Comparison of ENCODE assay signal across 8 mouse cellular contexts in the genomic region with DNA sequence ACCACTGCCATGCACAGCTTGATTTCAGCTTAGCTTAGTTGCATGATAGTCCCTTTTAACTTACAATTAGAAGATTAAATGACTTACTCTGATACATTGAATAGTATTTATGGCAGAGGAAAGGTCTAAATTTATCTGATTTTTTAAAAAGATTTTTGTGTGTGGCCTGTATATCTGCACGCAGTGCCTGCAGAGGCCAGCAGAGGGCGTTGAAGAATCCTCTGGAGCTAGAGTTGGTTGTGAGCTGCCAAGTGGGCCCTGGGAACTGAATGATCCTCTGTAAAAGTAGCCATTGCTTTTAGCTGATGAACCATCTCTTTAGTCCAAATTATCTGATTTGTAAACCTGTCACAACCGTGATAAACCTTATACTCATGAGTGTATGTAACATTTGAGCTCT. TPM values are rescaled to one million over a fixed set of nuclear protein-coding genes. Genes with fewer than 3 reads are reported as not detected.
DNase-seq lines count a peak whose midpoint lies in the region; ATAC-seq lines count a peak whose summit lies in the region.

No protein-coding gene starts in this region.

- no peaks in the 10 kb centered on the region for H3K27me3 ChIP-seq in forebrain, embryonic 14.5 days (replicated peaks; ENCODE audit: control insufficient read depth, insufficient read depth, low read length)
- H3K27me3 ChIP-seq in forebrain, embryonic 13.5 days = no peaks in the 10 kb centered on the region
- H3K27me3 ChIP-seq in midbrain, embryonic 14.5 days (ENCODE audit: control insufficient read depth, insufficient read depth, low read length) = no peaks in the 10 kb centered on the region
- H3K27me3 ChIP-seq in midbrain, embryonic 15.5 days (replicated peaks) = no peaks in the 10 kb centered on the region

- no peaks in the 10 kb centered on the region for H3K4me1 ChIP-seq in forebrain, embryonic 14.5 days (ENCODE audit: control insufficient read depth, insufficient read depth, low read length)
- H3K4me1 ChIP-seq in forebrain, embryonic 13.5 days = no peaks in the 10 kb centered on the region
- H3K4me1 ChIP-seq in midbrain, embryonic 14.5 days (ENCODE audit: control insufficient read depth, insufficient read depth, low read length) = no peaks in the 10 kb centered on the region
- no peaks in the 10 kb centered on the region for H3K4me1 ChIP-seq in midbrain, embryonic 15.5 days

- H3K4me3 ChIP-seq in forebrain, embryonic 14.5 days (ENCODE audit: low read depth, low read length) = no peak overlapping the region
- H3K4me3 ChIP-seq in forebrain, embryonic 13.5 days = no peak overlapping the region
- no peak overlapping the region for H3K4me3 ChIP-seq in midbrain, embryonic 14.5 days (replicated peaks; ENCODE audit: low read depth, low read length)
- H3K4me3 ChIP-seq in midbrain, embryonic 15.5 days = no peak overlapping the region

- H3K27ac ChIP-seq in forebrain, embryonic 14.5 days (ENCODE audit: low read depth, low read length) = no peak overlapping the region
- no peak overlapping the region for H3K27ac ChIP-seq in forebrain, embryonic 13.5 days
- H3K27ac ChIP-seq in midbrain, embryonic 14.5 days (replicated peaks; ENCODE audit: low read depth, low read length) = no peak overlapping the region
- no peak overlapping the region for H3K27ac ChIP-seq in midbrain, embryonic 15.5 days

- intact Hi-C loops in left cerebral cortex, postnatal 36 days (cut with DNase I) = no loop called here

- H3K36me3 ChIP-seq in forebrain, embryonic 14.5 days (ENCODE audit: control insufficient read depth, insufficient read depth, low read length) = no peaks in the 10 kb centered on the region
- no peaks in the 10 kb centered on the region for H3K36me3 ChIP-seq in forebrain, embryonic 13.5 days (ENCODE audit: poor library complexity, severe bottlenecking)
- no peaks in the 10 kb centered on the region for H3K36me3 ChIP-seq in midbrain, embryonic 14.5 days (ENCODE audit: control insufficient read depth, insufficient read depth, low read length)
- H3K36me3 ChIP-seq in midbrain, embryonic 15.5 days (replicated peaks) = no peaks in the 10 kb centered on the region

- peak; percentile 30 for DNase-seq in forebrain, embryonic 14.5 days (ENCODE audit: low spot score)
- DNase-seq in midbrain, embryonic 14.5 days = peak; percentile 52
- DNase-seq in cerebellum, postnatal 14 days = peak; percentile 21 to 52
- peak; percentile 26 for DNase-seq in lung, postnatal 10 days
- DNase-seq in left cerebral cortex, postnatal 36 days (ENCODE audit: low spot score in 2 of 2) = no peak

- WGBS in forebrain, embryonic 14.5 days = 37% methylated on average over 3 of the region's 3 CpGs
- WGBS in forebrain, embryonic 13.5 days = 26% methylated on average over 3 of the region's 3 CpGs
- 35% methylated on average over 3 of the region's 3 CpGs for WGBS in midbrain, embryonic 14.5 days
- WGBS in midbrain, embryonic 15.5 days = 37% methylated on average over 3 of the region's 3 CpGs

- H3K4me2 ChIP-seq in forebrain, embryonic 14.5 days (ENCODE audit: low read length) = no peak overlapping the region
- no peak overlapping the region for H3K4me2 ChIP-seq in forebrain, embryonic 13.5 days
- H3K4me2 ChIP-seq in midbrain, embryonic 14.5 days (ENCODE audit: low read length) = no peak overlapping the region
- H3K4me2 ChIP-seq in midbrain, embryonic 15.5 days = no peak overlapping the region

- ATAC-seq in forebrain, embryonic 14.5 days = no peak
- no peak for ATAC-seq in forebrain, embryonic 13.5 days
- ATAC-seq in midbrain, embryonic 14.5 days (ENCODE audit: low FRiP score, low TSS enrichment) = no peak
- ATAC-seq in midbrain, embryonic 15.5 days (replicated peaks) = no peak
- no peak for ATAC-seq in monocyte, adult 5-6 weeks (replicated peaks; ENCODE audit: insufficient number of reproducible peaks, low FRiP score, low TSS enrichment, poor library complexity, severe bottlenecking)

- no peak overlapping the region for H3K9ac ChIP-seq in forebrain, embryonic 14.5 days (ENCODE audit: low read length)
- no peak overlapping the region for H3K9ac ChIP-seq in forebrain, embryonic 13.5 days
- no peak overlapping the region for H3K9ac ChIP-seq in midbrain, embryonic 14.5 days (replicated peaks; ENCODE audit: low read length)
- no peak overlapping the region for H3K9ac ChIP-seq in midbrain, embryonic 15.5 days

- H3K9me3 ChIP-seq in forebrain, embryonic 14.5 days (replicated peaks; ENCODE audit: control insufficient read depth, low read length) = no peaks in the 10 kb centered on the region
- no peaks in the 10 kb centered on the region for H3K9me3 ChIP-seq in forebrain, embryonic 13.5 days (replicated peaks)
- no peaks in the 10 kb centered on the region for H3K9me3 ChIP-seq in midbrain, embryonic 14.5 days (ENCODE audit: control insufficient read depth, low read length)
- no peaks in the 10 kb centered on the region for H3K9me3 ChIP-seq in midbrain, embryonic 15.5 days

RNA-seq across cellular contexts. Expression of a gene that starts 23.3 kb away (rescaled TPM):
- polyA plus RNA-seq in forebrain, embryonic 14.5 days (2014; fragmentation: Nextera tagmentation; extraction: Ambion mirVana) = 0.08 and 0.21 TPM in 2 replicates
- 0.05 and 0.98 TPM in 2 replicates for polyA plus RNA-seq in forebrain, embryonic 13.5 days (2015; fragmentation: Nextera tagmentation; extraction: Ambion mirVana)
- 0.18 and 0.23 TPM in 2 replicates for polyA plus RNA-seq in midbrain, embryonic 14.5 days (2014; fragmentation: Nextera tagmentation; extraction: Ambion mirVana)
- polyA plus RNA-seq in midbrain, embryonic 15.5 days (2015; fragmentation: Nextera tagmentation; extraction: Ambion mirVana) = 0.15 and 0.74 TPM in 2 replicates
- total RNA-seq in monocyte, adult 5-6 weeks (2017) = not detected in 3 replicates
- 1 to 10 TPM; 1.3 to 1.4 TPM for total RNA-seq in left cerebral cortex, postnatal 36 days (2021)

RNA-seq across cellular contexts. Expression of a gene that starts 23.8 kb away (rescaled TPM):
- polyA plus RNA-seq in forebrain, embryonic 14.5 days (2014; fragmentation: Nextera tagmentation; extraction: Ambion mirVana) = not detected in 2 replicates
- 0.14 TPM in 1 of 2 replicates, not detected in the other for polyA plus RNA-seq in forebrain, embryonic 13.5 days (2015; fragmentation: Nextera tagmentation; extraction: Ambion mirVana)
- polyA plus RNA-seq in midbrain, embryonic 14.5 days (2014; fragmentation: Nextera tagmentation; extraction: Ambion mirVana) = not detected in 2 replicates
- polyA plus RNA-seq in midbrain, embryonic 15.5 days (2015; fragmentation: Nextera tagmentation; extraction: Ambion mirVana) = not detected in 2 replicates
- 2.2 to 2.3 TPM in 2 of 3 replicates, not detected in the other for total RNA-seq in monocyte, adult 5-6 weeks (2017)
- not detected for total RNA-seq in left cerebral cortex, postnatal 36 days (2021)

RNA-seq across cellular contexts. Expression of a gene that starts 27.3 kb away (rescaled TPM):
- polyA plus RNA-seq in forebrain, embryonic 14.5 days (2014; fragmentation: Nextera tagmentation; extraction: Ambion mirVana) = 23.6 and 24.2 TPM in 2 replicates
- polyA plus RNA-seq in forebrain, embryonic 13.5 days (2015; fragmentation: Nextera tagmentation; extraction: Ambion mirVana) = 24.1 and 24.3 TPM in 2 replicates
- 17.0 and 19.0 TPM in 2 replicates for polyA plus RNA-seq in midbrain, embryonic 14.5 days (2014; fragmentation: Nextera tagmentation; extraction: Ambion mirVana)
- polyA plus RNA-seq in midbrain, embryonic 15.5 days (2015; fragmentation: Nextera tagmentation; extraction: Ambion mirVana) = 16.9 and 17.2 TPM in 2 replicates
- 140 to 151 TPM (median 149 TPM) in 3 replicates for total RNA-seq in monocyte, adult 5-6 weeks (2017)
- total RNA-seq in left cerebral cortex, postnatal 36 days (2021) = 10 to 100 TPM; 14.1 to 15.2 TPM

Comparison
In these comparisons a context has a peak if more than half of its experiments do, and no peak if none do; other contexts are left out.
1. DNase-seq: peak in forebrain, embryonic 14.5 days (single experiment), midbrain, embryonic 14.5 days (single experiment), cerebellum, postnatal 14 days (2 of 2) and lung, postnatal 10 days (single experiment); none in left cerebral cortex, postnatal 36 days (0 of 2).